Mouse (Mus musculus) midbrain, embryonic 12.5 days (tissue): Measurements from ENCODE around the gene Sugp1. TPM values are rescaled to one million over a fixed set of nuclear protein-coding genes. Genes with fewer than 3 reads are reported as not detected.
A peak's percentile ranks its signal among the peaks of the same experiment; 100 is the strongest.
"Not testable (repeated sequence)": the region's sequence is repeated elsewhere in the genome, so short reads cannot be mapped to it uniquely, and the experiment has no call there.

ENCODE experiments used
- ATAC-seq: fragments of 200-750 bp; cut with Nextera tagmentation; 2 replicates; pipeline ENCODE4 v1.8.0; 2017; ENCODE audit warnings: low read depth, moderate TSS enrichment, moderate library complexity; ENCODE audit not compliant: low FRiP score
- H3K27ac ChIP-seq: fragments of 300-500 bp; sonication (generic); replicated peaks from 2 replicates; pipeline ENCODE4 v1.5.1; 2016; ENCODE audit warnings: mild to moderate bottlenecking
- H3K27me3 ChIP-seq: fragments of 300-500 bp; sonication (generic); 2 replicates; pipeline ENCODE4 v1.6.1; 2016; ENCODE audit warnings: mild to moderate bottlenecking
- H3K36me3 ChIP-seq: fragments of 300-500 bp; sonication (generic); 2 replicates; pipeline ENCODE4 v1.6.1; 2016
- H3K4me1 ChIP-seq: fragments of 300-500 bp; sonication (generic); 2 replicates; pipeline ENCODE4 v1.6.1; 2016
- H3K4me2 ChIP-seq: fragments of 300-500 bp; sonication (generic); replicated peaks from 2 replicates; pipeline ENCODE4 v1.6.1; 2016; ENCODE audit warnings: mild to moderate bottlenecking, moderate library complexity
- H3K4me3 ChIP-seq: fragments of 300-500 bp; sonication (generic); 2 replicates; pipeline ENCODE4 v1.5.1; 2016; ENCODE audit warnings: mild to moderate bottlenecking
- H3K9ac ChIP-seq: fragments of 300-500 bp; sonication (generic); replicated peaks from 2 replicates; pipeline ENCODE4 v1.6.1; 2016; ENCODE audit warnings: mild to moderate bottlenecking, moderate library complexity
- H3K9me3 ChIP-seq: fragments of 300-500 bp; sonication (generic); 2 replicates; pipeline ENCODE4 v1.6.1; 2016; ENCODE audit warnings: mild to moderate bottlenecking
- WGBS: fragments of 180-500 bp; shearing (Covaris S2); methylation state at CpG from one replicate; pipeline ENCODE4 v1.1.7; 2016; 5-methylcytosine and 5-hydroxymethylcytosine counted together
- polyA plus RNA-seq: library from polyadenylated mRNA; unstranded; fragments of >200 nt; fragmentation: Nextera tagmentation; extraction: Ambion mirVana; gene quantifications from 2 replicates; pipeline ENCODE4 v1.2.1, GENCODE M21; 2016

Sugp1 gene
- polyA plus RNA-seq, 1 experiment from 2014 or later = 56.8 TPM

GRCm38 (mm10) chr8:70005178-70005577 lies 37.4 kb upstream of the Sugp1 start:
- no peak overlapping the region for H3K4me3 ChIP-seq

GRCm38 (mm10) chr8:70010796-70011195 lies 31.8 kb upstream of the Sugp1 start:
- H3K4me1 ChIP-seq, H3K27me3 ChIP-seq, H3K9me3 ChIP-seq, H3K27ac ChIP-seq, H3K9ac ChIP-seq, H3K4me2 ChIP-seq, H3K36me3 ChIP-seq, H3K4me3 ChIP-seq, ATAC-seq: not testable (repeated sequence)
- WGBS = 90% methylated on average over 14 of the region's 14 CpGs

More at GRCm38 (mm10) chr8:70005178-70005577, 37.4 kb upstream of the Sugp1 start:
- no peak overlapping the region for H3K4me2 ChIP-seq
- no peaks in the 10 kb centered on the region for H3K4me1 ChIP-seq
- H3K27me3 ChIP-seq = no peaks in the 10 kb centered on the region
- WGBS = 57% methylated on average over 2 of the region's 2 CpGs
- no peaks in the 10 kb centered on the region for H3K9me3 ChIP-seq
- no peak for ATAC-seq
- no peaks in the 10 kb centered on the region for H3K36me3 ChIP-seq
- H3K27ac ChIP-seq = no peak overlapping the region
- H3K9ac ChIP-seq = no peak overlapping the region

- WGBS = 79% methylated on average over 3 of the region's 3 CpGs
- Histone ChIP-seq H3K9ac (no peak overlapping the region), H3K27me3 (no peaks in the 10 kb centered on the region), H3K4me2 (no peak overlapping the region), H3K36me3 (peaks cover 13% of the 10 kb centered on the region), H3K9me3 (no peaks in the 10 kb centered on the region), H3K27ac (no peak overlapping the region), H3K4me1 (no peaks in the 10 kb centered on the region), H3K4me3 (no peak overlapping the region)
- no peak for ATAC-seq
Observed at GRCm38 (mm10) chr8:70012350-70012749, 30.3 kb upstream of the Sugp1 start.

- Histone ChIP-seq H3K36me3 (peaks cover 17% of the 10 kb centered on the region), H3K4me3 (no peak overlapping the region), H3K27me3 (no peaks in the 10 kb centered on the region), H3K4me1 (no peaks in the 10 kb centered on the region), H3K4me2 (no peak overlapping the region), H3K9ac (no peak overlapping the region), H3K9me3 (no peaks in the 10 kb centered on the region), H3K27ac (no peak overlapping the region)
- 86% methylated on average over 1 of the region's 1 CpGs for whole genome bisulfite sequencing
- ATAC-seq = no peak
Observed at GRCm38 (mm10) chr8:70012763-70013162, 29.9 kb upstream of the Sugp1 start.

- Histone ChIP-seq H3K9ac (no peak overlapping the region), H3K9me3 (no peaks in the 10 kb centered on the region), H3K4me2 (no peak overlapping the region), H3K27me3 (no peaks in the 10 kb centered on the region), H3K4me3 (no peak overlapping the region), H3K4me1 (no peaks in the 10 kb centered on the region), H3K27ac (no peak overlapping the region), H3K36me3 (peaks cover 40% of the 10 kb centered on the region)
- no peak for ATAC-seq
- WGBS = 86% methylated on average over 1 of the region's 1 CpGs
Observed at GRCm38 (mm10) chr8:70015017-70015416, 27.6 kb upstream of the Sugp1 start.

GRCm38 (mm10) chr8:70023596-70023995 lies 19.0 kb upstream of the Sugp1 start:
- Histone ChIP-seq H3K9ac (no peak overlapping the region), H3K4me2 (no peak overlapping the region), H3K36me3 (peaks cover 100% of the 10 kb centered on the region), H3K9me3 (no peaks in the 10 kb centered on the region), H3K4me1 (no peaks in the 10 kb centered on the region; the same call in 1 of the 2 replicates), H3K27ac (no peak overlapping the region), H3K4me3 (no peak overlapping the region), H3K27me3 (no peaks in the 10 kb centered on the region)
- WGBS = 84% methylated on average over 8 of the region's 8 CpGs
- no peak for ATAC-seq

GRCm38 (mm10) chr8:70026151-70026550 lies 16.5 kb upstream of the Sugp1 start:
- Histone ChIP-seq H3K4me1 (no peaks in the 10 kb centered on the region; the same call in 1 of the 2 replicates), H3K9me3 (no peaks in the 10 kb centered on the region), H3K27me3 (no peaks in the 10 kb centered on the region), H3K9ac (no peak overlapping the region), H3K4me3 (no peak overlapping the region), H3K4me2 (no peak overlapping the region), H3K27ac (no peak overlapping the region), H3K36me3 (peaks cover 99% of the 10 kb centered on the region)
- 88% methylated on average over 2 of the region's 2 CpGs for WGBS
- no peak for ATAC-seq

GRCm38 (mm10) chr8:70030255-70030654 lies 12.4 kb upstream of the Sugp1 start:
- H3K4me3 ChIP-seq = no peak overlapping the region
- no peak overlapping the region for H3K27ac ChIP-seq
- no peak overlapping the region for H3K9ac ChIP-seq
- no peaks in the 10 kb centered on the region for H3K27me3 ChIP-seq
- no peaks in the 10 kb centered on the region for H3K9me3 ChIP-seq
- no peaks in the 10 kb centered on the region for H3K4me1 ChIP-seq
- H3K4me2 ChIP-seq = no peak overlapping the region
- 95% methylated on average over 1 of the region's 1 CpGs for WGBS
- no peak for ATAC-seq
- peaks cover 76% of the 10 kb centered on the region for H3K36me3 ChIP-seq

- peaks cover 12% of the 10 kb centered on the region; the same call in 1 of the 2 replicates for H3K36me3 ChIP-seq
- no peaks in the 10 kb centered on the region for H3K27me3 ChIP-seq
- WGBS = 97% methylated on average over 1 of the region's 1 CpGs
- ATAC-seq = no peak
- peaks cover 22% of the 10 kb centered on the region for H3K4me1 ChIP-seq
- no peak overlapping the region for H3K4me2 ChIP-seq
- H3K4me3 ChIP-seq = no peak overlapping the region
- no peak overlapping the region for H3K27ac ChIP-seq
- H3K9ac ChIP-seq = no peak overlapping the region
- H3K9me3 ChIP-seq = no peaks in the 10 kb centered on the region
Observed at GRCm38 (mm10) chr8:70037994-70038393, 4.6 kb upstream of the Sugp1 start.

GRCm38 (mm10) chr8:70041885-70042546 lies 597 bp upstream of the Sugp1 start:
- H3K27ac ChIP-seq = peak overlapping the region; percentile 73

GRCm38 (mm10) chr8:70043996-70044395 lies 1.4 kb downstream of the Sugp1 start:
- no peak for ATAC-seq
- peak overlapping the region; percentile 94 for H3K4me2 ChIP-seq
- H3K27ac ChIP-seq = no peak overlapping the region
- peak overlapping the region; percentile 96 for H3K9ac ChIP-seq
- peaks cover 11% of the 10 kb centered on the region for H3K36me3 ChIP-seq
- no peaks in the 10 kb centered on the region for H3K27me3 ChIP-seq
- peak overlapping the region; percentile 95 for H3K4me3 ChIP-seq
- WGBS = 91% methylated on average over 5 of the region's 5 CpGs
- H3K9me3 ChIP-seq = no peaks in the 10 kb centered on the region
- H3K4me1 ChIP-seq = peaks cover 36% of the 10 kb centered on the region

More at GRCm38 (mm10) chr8:70041885-70042546, 597 bp upstream of the Sugp1 start:
- peak; percentile 41 for ATAC-seq
- H3K4me3 ChIP-seq = peak overlapping the region; percentile 95
- H3K27me3 ChIP-seq = no peaks in the 10 kb centered on the region
- H3K4me1 ChIP-seq = peaks cover 36% of the 10 kb centered on the region
- peak overlapping the region; percentile 94 for H3K4me2 ChIP-seq
- H3K9ac ChIP-seq = peak overlapping the region; percentile 96
- H3K36me3 ChIP-seq = peaks cover 3% of the 10 kb centered on the region; the same call in 1 of the 2 replicates
- no peaks in the 10 kb centered on the region for H3K9me3 ChIP-seq
- WGBS = 1% methylated on average over 46 of the region's 47 CpGs

GRCm38 (mm10) chr8:70049662-70050061 lies 7.0 kb downstream of the Sugp1 start:
- Histone ChIP-seq H3K36me3 (peaks cover 59% of the 10 kb centered on the region), H3K27ac (no peak overlapping the region), H3K9me3 (no peaks in the 10 kb centered on the region), H3K4me3 (no peak overlapping the region), H3K4me1 (no peaks in the 10 kb centered on the region), H3K27me3 (no peaks in the 10 kb centered on the region), H3K4me2 (no peak overlapping the region), H3K9ac (no peak overlapping the region)
- ATAC-seq = no peak

GRCm38 (mm10) chr8:70050434-70050833 lies 7.8 kb downstream of the Sugp1 start:
- H3K27me3 ChIP-seq, H3K9ac ChIP-seq, H3K4me2 ChIP-seq, ATAC-seq, H3K4me3 ChIP-seq, H3K27ac ChIP-seq, H3K9me3 ChIP-seq, H3K4me1 ChIP-seq: not testable (repeated sequence)
- 94% methylated on average over 5 of the region's 5 CpGs for WGBS
- peaks cover 66% of the 10 kb centered on the region for H3K36me3 ChIP-seq
